Mouse (Mus musculus): Measurements from ENCODE around the gene Gm20867.
"Not testable (repeated sequence)": the region's sequence is repeated elsewhere in the genome, so short reads cannot be mapped to it uniquely, and the experiment has no call there.

Gene Gm20867

DNA sequence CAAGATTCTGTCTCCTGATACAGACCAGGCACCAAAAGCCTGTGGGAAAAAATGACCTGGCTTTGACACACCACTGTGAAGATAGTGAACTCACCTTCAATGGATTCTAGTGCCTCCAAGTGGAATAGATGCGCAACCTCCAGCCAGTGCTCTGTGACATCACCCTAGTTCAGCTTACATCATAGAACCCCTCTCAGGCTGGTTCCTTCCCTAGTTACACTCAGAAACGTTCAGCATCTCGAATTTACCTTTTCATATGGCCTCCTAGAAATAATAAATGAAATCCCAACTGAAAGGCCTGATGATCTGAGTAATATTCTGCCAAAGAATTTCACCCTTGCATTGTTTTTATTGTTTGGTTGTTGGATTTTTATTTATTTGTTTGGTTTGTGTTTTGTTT, at the start of gene Gm20867:
Gene Gm20867, minus strand, starts transcription at position 101 of the 400 bp plus-strand sequence.
- not testable (repeated sequence) for DNase-seq (ENCODE audit: low spot score in 2 of 2)
